Mouse (Mus musculus): ENCODE results near the gene Gm49416.

DNA sequence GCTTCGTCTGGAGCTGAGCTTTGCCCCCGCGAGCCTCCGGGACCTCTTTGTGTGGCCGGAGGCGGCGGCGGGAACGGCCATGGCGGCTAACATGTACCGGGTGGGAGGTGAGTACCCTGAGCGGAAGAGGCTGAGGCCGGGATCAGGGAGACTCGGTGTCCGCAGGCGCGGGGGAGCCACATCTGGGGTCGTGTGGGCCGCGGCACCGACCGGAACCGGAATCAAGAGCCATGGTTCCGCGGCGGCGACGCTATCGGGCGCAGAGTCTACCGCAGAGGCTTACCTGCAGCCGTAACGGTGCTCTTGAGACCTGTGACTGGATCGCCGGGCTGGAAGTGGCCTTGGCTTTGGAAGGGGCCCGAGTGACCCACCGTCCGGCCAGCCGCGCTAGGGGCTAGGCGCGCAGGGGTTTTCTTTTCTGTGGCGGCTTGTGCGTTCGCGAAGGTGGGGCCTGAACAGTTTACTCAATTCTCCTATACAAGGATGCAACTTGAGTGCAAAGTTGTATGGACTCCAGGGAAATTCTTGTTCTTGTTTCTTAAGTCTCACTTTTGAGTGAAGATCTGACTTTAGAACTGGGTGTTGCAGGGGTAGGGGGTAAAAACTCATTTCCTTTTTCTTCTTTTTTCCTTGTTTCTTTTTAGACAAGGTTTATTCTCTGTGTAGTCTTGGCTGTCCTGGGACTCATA lies 53.7 kb downstream of the Gm49416 start:
- no peak for TF ChIP-seq CTCF (IDR thresholded peaks at IDR 0.05)
- TF ChIP-seq EP300 (IDR thresholded peaks at IDR 0.05) = no peak

Measured in lung, postnatal 0 days (tissue).